Mouse (Mus musculus) CH12F3 (cell line): ENCODE results near the gene Kif1c.

ENCODE experiments used
- in situ Hi-C: fragments of 300-500 bp; cut with MboI; formaldehyde crosslinking; loops from 2 replicates; pipeline ENCODE4 v1.14.3; 2020; ENCODE audit warnings: low sequenced_read_pairs

The Kif1c gene

DNA sequence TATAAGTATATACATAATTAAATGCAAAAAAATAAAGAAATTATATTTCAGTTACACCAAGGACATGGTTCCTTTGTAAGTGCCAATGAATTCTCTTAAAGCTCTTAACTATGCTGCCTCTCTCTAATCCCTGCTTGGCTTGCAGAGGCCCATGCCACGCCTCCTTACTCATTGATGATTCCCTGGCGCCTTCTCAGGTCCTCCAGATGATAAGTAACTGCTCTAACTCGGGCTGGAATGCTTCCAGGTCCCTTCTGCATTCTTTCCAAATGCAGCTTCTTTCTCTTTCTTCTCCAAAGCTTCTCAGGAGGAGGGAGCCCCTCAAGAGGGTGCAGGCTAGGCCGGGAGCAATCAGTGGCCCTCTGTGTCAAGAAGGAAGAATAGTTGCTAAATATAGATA, 10.8 kb upstream of the Kif1c start:
- in situ Hi-C loops: no loop called here

GRCm38 (mm10) chr11:70693504-70693903, 6.8 kb upstream of the Kif1c start:
- in situ Hi-C loops: no loop called here

DNA sequence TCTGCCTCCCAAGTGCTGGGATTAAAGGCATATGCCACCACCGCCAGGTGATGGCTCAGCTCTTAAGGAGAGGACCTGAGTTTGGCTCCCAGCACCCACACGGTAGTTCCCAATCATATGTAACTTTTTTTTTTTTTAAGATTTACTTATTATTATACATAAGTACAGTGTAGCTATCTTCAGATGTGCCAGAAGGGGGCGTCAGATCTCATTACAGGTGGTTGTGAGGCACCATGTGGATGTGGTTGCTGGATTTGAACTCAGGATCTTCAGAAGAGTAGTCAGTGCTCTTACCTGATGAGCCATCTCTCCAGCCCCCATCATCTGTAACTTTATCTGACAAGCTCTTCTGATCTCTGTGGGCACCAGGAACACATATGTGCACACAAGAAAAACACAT, 3.0 kb upstream of the Kif1c start:
- in situ Hi-C loops: no loop called here

DNA sequence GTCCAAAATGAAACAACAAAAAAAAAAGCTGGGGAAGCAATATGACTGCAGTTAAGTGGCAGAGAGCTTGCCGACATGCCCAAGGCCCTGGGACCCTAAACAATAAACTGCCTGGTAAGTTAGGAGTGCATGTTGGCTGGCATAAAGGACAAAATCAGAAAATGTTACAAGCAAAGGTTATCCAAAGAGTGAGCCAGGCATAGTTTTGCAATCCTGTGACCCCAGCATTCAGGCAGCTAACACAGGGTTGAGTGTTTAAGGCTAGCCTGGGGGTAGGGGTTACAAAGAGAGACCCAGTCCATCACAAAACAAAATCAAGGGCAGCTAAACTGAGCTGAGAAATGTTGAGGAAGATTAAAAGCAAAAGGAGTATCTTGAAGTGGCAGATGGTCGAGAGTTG, 1.3 kb upstream of the Kif1c start:
- in situ Hi-C loops: no loop called here

DNA sequence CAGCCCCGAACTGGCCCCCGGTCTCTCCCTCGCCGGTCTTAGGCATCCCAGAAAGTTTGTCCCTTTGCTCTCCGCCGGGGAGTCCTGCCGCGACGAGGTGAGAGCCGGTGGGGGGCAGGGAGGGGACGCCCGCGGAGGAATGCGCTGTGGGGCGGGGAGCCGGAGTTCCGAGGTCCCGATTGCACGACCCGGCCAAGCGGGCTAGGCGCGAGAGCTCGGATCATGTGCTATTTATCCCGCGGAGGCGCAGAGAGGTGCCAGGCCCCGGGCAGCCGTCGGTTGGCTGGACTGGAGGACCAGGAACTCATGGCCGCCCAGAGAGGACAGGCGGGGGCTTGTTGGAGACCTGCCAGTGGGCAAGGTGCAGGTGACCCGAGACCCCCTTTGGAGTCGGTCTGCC, 265 bp downstream of the Kif1c start:
- in situ Hi-C loops: no loop called here

GRCm38 (mm10) chr11:70701221-70701955, 1.0 kb downstream of the Kif1c start:
- in situ Hi-C loops: no loop called here

DNA sequence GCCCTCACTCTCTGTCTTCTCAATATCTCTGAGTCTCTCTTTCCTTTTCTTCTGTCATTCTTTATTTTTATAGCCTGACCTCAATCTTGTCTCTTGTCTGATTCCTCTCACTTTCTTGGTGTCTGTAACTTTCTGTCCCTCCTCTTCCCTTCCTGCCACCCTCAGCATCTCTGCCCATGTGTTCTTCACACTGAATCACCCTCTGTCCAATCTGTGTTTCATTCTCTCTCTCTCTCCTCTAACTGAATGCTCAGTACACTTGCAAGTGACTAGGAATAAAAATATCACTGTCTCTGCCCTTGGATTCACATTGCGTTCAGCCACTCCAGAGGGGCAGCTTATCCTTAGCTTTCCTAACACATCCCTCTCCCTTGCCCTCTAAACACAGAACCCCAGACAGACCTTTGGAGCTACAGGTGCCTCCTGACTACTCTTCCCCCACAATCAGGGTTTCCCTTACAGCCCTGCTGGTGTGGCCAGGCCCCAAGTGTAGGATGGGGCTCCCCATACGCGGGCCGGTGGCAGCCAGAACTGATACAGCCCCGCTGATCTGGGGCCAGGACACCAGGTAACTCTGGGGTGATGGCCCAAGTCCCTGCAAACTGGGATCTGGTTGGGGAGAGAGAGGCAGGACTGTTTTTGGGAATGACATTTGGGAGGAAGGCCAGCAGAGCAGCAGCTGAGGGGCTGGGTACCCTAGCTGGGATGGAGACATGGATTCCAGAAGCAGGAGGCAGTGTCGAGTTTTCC, 1.8 kb downstream of the Kif1c start:
- in situ Hi-C loops: no loop called here

GRCm38 (mm10) chr11:70702781-70703180, 2.4 kb downstream of the Kif1c start:
- in situ Hi-C loops: no loop called here

DNA sequence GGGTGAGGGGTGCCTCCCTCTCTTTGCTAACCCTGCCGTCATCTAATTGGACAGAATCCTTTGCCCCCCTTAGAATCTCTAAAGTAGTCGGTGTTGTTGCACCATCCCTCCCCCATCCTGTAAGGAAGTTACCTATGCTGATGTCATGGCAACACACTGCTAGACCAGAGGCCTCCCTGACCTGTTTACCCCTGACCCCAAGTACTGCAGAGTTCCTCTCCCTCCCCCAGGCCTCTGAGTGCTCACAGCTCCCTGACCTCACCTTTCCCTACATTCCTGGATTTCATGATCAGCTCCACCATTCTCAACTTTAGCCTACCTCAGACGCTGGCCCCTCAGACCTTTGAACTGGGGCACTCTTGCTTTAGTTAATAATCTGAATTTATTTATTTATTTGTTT, 5.8 kb downstream of the Kif1c start:
- in situ Hi-C loops: no loop called here

DNA sequence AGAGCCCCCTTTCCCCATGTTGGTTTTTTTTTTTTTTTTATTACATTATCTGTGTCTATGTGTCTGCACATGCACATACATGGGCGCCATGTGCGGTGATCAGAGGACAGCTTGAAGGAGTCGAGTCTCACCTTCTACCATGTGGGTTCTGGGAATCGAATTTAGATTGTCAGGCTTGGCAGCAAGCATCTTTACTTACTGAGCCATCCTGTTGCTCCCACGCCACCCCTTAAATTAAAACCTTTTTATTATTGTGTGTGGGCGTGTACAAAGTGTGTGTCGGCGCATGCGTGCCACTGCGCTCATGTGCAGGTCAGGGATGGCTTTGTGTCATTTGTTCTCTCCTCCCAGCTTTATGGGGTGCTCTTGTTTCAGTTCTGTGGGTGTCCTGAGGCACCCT, 10.7 kb downstream of the Kif1c start:
- in situ Hi-C loops: no loop called here

GRCm38 (mm10) chr11:70713222-70713621, 12.9 kb downstream of the Kif1c start:
- in situ Hi-C loops: no loop called here

- in situ Hi-C loops: no loop called here
These were observed 15.5 kb downstream of the Kif1c start for GRCm38 (mm10) chr11:70715832-70716231.

DNA sequence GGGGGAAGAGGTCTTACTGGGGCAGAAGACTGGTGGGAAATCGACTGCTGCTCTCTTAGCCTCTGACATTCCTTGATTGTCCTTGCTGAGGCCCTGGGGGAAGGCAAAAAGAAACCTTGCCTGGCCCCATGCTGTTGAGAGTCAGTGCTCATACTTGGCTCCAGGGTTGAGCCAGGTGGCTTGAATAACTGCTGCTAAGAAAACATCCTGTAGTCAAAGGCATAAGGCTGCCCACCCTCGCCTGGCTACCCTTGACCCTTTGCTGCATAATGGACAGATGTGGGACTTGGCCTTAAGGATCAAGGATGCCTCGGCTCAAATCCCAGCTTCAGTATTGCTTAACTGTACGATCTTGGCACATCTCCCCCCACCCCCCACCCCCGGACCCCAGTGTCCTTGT, 18.1 kb downstream of the Kif1c start:
- in situ Hi-C loops: no loop called here

GRCm38 (mm10) chr11:70720567-70720966, 20.2 kb downstream of the Kif1c start:
- in situ Hi-C loops: no loop called here

- in situ Hi-C loops: no loop called here
These were observed 20.7 kb downstream of the Kif1c start for GRCm38 (mm10) chr11:70721072-70721471.

DNA sequence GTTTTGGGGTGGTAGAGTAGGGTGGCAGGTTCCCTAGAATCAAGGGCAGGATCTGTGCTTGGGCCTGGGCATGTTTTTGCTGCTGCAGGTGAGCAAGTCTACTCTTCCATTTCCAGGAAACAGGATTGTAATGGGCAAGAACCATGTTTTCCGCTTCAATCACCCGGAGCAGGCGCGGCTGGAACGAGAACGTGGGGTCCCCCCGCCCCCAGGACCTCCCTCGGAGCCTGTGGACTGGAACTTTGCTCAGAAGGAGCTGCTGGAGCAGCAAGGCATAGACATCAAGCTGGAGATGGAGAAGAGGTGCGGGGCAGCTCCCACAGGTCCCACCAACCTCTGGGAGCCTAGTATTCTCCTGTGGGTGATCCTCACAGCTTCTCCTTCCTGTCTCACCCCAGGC, 24.4 kb downstream of the Kif1c start:
- in situ Hi-C loops: no loop called here

DNA sequence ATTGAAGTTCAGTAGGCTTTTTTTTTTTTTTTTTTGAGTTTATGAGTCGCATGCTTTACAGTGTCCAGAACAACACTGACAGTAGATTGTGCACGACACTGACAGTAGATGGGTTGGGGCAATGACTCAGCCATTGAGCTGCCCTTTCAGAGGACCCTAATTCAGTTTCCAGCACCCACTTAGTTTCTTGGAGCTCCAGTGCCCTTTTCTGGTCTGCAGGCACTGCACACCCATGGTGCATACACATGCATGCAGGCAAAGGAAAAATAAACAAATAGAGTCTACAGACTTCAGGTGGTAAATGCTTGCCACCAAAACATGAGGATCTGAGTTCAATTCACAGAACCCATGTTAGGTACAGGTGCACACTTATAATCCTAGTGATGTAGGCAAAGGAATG, 26.2 kb downstream of the Kif1c start:
- in situ Hi-C loops: no loop called here

DNA sequence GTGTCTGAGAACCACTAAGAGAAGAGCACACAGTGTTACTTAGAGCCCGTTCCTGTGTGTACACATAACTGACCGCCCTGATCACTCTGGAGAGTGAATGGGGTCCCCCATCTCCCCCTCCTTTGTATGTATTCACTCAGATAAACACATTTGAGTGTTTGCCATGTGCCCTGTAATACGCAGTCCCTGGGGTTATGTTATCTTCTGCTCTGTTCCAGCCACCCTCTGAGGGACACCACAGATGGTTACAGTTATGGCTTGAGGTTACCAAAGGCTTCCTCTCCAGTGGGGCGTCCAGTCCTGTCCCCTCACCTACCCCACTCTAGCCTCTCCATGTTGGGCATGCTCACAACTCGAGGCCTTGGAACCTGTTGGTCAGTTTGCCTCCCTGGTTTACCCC, 27.0 kb downstream of the Kif1c start:
- in situ Hi-C loops: no loop called here

GRCm38 (mm10) chr11:70730427-70731038, 30.2 kb downstream of the Kif1c start:
- in situ Hi-C loops: no loop called here

- in situ Hi-C loops: no loop called here
These were observed 30.8 kb downstream of the Kif1c start for GRCm38 (mm10) chr11:70731178-70731577.

DNA sequence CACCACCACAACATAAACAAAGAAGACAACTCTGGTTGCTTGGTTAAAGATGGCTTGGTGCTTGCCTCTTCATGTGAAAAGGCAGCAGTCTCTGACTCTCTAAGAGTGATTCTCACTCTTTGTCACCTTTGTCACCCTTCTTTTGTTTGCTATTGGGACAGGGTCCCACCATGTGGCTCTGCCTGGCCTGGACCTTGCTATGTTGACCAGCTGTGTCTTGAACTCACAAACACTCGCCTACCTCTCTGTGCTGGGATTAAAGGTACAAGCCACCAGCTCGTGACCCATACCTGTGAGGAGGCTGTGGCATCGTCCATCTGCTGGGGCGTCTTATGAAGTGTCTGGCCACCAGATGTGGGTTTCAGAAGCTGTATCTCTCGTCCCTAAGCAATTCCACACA, 32.9 kb downstream of the Kif1c start:
- in situ Hi-C loops: no loop called here

DNA sequence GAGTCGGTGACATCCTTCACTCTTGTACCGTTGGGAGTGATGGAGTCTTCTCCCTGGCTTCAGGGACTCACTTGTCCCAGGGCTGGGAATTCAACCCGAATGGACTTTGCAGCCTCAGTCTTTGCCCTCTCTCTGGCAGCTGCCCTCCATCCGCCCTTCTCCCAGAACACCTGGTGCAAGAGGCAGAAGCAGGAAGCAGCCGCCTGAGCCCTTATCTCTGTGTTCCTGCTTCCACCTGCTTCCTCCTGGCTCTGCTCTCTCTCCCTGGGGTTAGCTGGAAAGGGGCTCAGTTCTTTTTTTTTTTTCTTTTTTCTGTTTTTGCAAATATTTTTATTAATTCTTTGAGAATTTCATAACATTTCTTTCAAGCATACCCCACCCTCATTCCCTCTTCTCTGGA, 37.4 kb downstream of the Kif1c start:
- in situ Hi-C loops: no loop called here
